Comparison of ENCODE assay signal across 19 mouse cellular contexts in the genomic region with DNA sequence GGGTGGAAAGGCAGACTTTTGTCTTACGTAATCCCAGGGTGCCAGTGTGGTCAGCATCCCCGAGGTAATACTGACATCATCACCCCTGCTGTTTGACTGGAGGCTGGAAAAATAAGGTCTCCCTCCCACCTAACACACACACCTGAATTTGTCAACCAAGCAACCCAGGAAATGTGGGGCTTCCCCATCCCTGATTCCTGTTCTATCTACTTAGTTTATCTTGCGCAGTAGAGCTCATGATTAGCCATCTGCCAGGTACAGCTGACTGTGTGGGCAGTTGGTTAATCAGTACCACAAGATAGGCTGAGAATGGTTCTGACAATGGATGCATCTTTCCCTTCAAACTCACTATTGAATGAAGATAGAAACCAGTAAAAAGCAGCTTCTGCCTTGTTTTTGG. TPM values are rescaled to one million over a fixed set of nuclear protein-coding genes. Genes with fewer than 3 reads are reported as not detected.
DNase-seq lines count a peak whose midpoint lies in the region; ATAC-seq and TF ChIP-seq lines count a peak whose summit lies in the region.
"Had no signal": no experiment of that assay in that cellular context is flagged by ENCODE, and none has a peak within 500 bp of the region (broad histone marks: within the 10 kb centered on the region; RNA-seq: fewer than 3 reads in every experiment).

No protein-coding gene starts in this region.

- 65% methylated on average over 3 of the region's 3 CpGs for WGBS in heart, adult 2 months
- WGBS in heart, embryonic 11.5 days (ENCODE audit: insufficient replicate concordance): 67% methylated on average over 3 of the region's 3 CpGs

- peaks cover 6% of the 10 kb centered on the region for H3K4me1 ChIP-seq in heart, adult 2 months (ENCODE audit: control insufficient read depth, insufficient read depth, low read length)
- H3K4me1 ChIP-seq in heart, embryonic 11.5 days (ENCODE audit: control insufficient read depth, insufficient read depth, low read length): no peaks in the 10 kb centered on the region
- H3K4me1 ChIP-seq: liver, embryonic 12.5 days had no signal

- TF ChIP-seq POLR2A in heart, adult 2 months (IDR thresholded peaks at IDR 0.05; ENCODE audit: insufficient read depth, low read depth, low read length): no peak
- no peak for TF ChIP-seq POLR2A in myocyte (IDR thresholded peaks at IDR 0.05; ENCODE audit: insufficient read length, low read depth)

- no peak for TF ChIP-seq CTCF in heart, adult 2 months (IDR thresholded peaks at IDR 0.05)

- ATAC-seq in heart, embryonic 11.5 days (replicated peaks; ENCODE audit: insufficient number of reproducible peaks, low FRiP score, low TSS enrichment): no peak
- ATAC-seq: forebrain, embryonic 15.5 days; liver, embryonic 12.5 days had no signal

- no peaks in the 10 kb centered on the region for H3K27me3 ChIP-seq in heart, adult 2 months (ENCODE audit: control insufficient read depth, insufficient read depth, low read length)
- no peaks in the 10 kb centered on the region for H3K27me3 ChIP-seq in heart, embryonic 11.5 days (ENCODE audit: control insufficient read depth, insufficient read depth, low read length)
- H3K27me3 ChIP-seq in myocyte (ENCODE audit: control insufficient read depth, insufficient read depth, insufficient read length): no peaks in the 10 kb centered on the region
- H3K27me3 ChIP-seq: forebrain, embryonic 15.5 days; hindbrain, embryonic 12.5 days; liver, embryonic 12.5 days had no signal

- H3K9ac ChIP-seq in heart, adult 2 months (ENCODE audit: low read depth, low read length): no peak overlapping the region
- no peak overlapping the region for H3K9ac ChIP-seq in heart, embryonic 11.5 days (ENCODE audit: low read depth, low read length)
- H3K9ac ChIP-seq: forebrain, embryonic 15.5 days; hindbrain, embryonic 12.5 days; liver, embryonic 12.5 days; lung, embryonic 14.5 days had no signal

- H3K9me3 ChIP-seq in heart, embryonic 11.5 days (replicated peaks; ENCODE audit: control insufficient read depth, low read length): no peaks in the 10 kb centered on the region
- H3K9me3 ChIP-seq: forebrain, embryonic 15.5 days; hindbrain, embryonic 12.5 days; liver, embryonic 12.5 days had no signal

- no peak for DNase-seq in heart, adult 2 months
- peak; percentile 38 for DNase-seq in right cerebral cortex, adult 18-20 months
- DNase-seq in right cerebral cortex, postnatal 14 days: no peak
- peak; percentile 89 for DNase-seq in cerebellum, adult 9-10 months
- no peak for DNase-seq in left cerebral cortex, postnatal 10 days (ENCODE audit: extremely low spot score in 1 of 2, low spot score in 2 of 2)
- DNase-seq in kidney, adult 11 months: no peak
- DNase-seq: adrenal gland, postnatal 36 days; lung, embryonic 14.5 days; lung, postnatal 4 days; thymus, postnatal 14 days had no signal

- H3K79me2 ChIP-seq in heart, adult 2 months (replicated peaks; ENCODE audit: control insufficient read depth, insufficient read depth, low read length): peaks cover 4% of the 10 kb centered on the region
- H3K79me2 ChIP-seq in myocyte (ENCODE audit: control insufficient read depth, insufficient read depth): no peaks in the 10 kb centered on the region

- peaks cover 4% of the 10 kb centered on the region for H3K36me3 ChIP-seq in heart, adult 2 months (ENCODE audit: control insufficient read depth, insufficient read depth, low read length)
- no peaks in the 10 kb centered on the region for H3K36me3 ChIP-seq in heart, embryonic 11.5 days (ENCODE audit: control insufficient read depth, insufficient read depth, low read length)
- H3K36me3 ChIP-seq in myocyte (ENCODE audit: control insufficient read depth, insufficient read depth): no peaks in the 10 kb centered on the region
- H3K36me3 ChIP-seq: forebrain, embryonic 15.5 days; hindbrain, embryonic 12.5 days; liver, embryonic 12.5 days had no signal

- no peak overlapping the region for H3K4me3 ChIP-seq in heart, adult 2 months
- no peak overlapping the region for H3K4me3 ChIP-seq in heart, embryonic 11.5 days (ENCODE audit: low read depth, low read length)
- H3K4me3 ChIP-seq in myocyte: no peak overlapping the region
- H3K4me3 ChIP-seq: erythroblast, embryonic 14.5 days; forebrain, embryonic 15.5 days; hindbrain, embryonic 12.5 days; liver, embryonic 12.5 days had no signal

- H3K27ac ChIP-seq in heart, adult 2 months: peak overlapping the region; percentile 87
- no peak overlapping the region for H3K27ac ChIP-seq in heart, embryonic 11.5 days (ENCODE audit: low read depth, low read length)
- H3K27ac ChIP-seq: forebrain, embryonic 15.5 days; hindbrain, embryonic 12.5 days; kidney, postnatal 0 days; liver, embryonic 12.5 days; stomach, postnatal 0 days had no signal

- TF ChIP-seq EP300 in heart, adult 2 months (IDR thresholded peaks at IDR 0.05; ENCODE audit: insufficient read depth, low read depth, low read length): no peak

- intact Hi-C loops in heart, adult 2 months (cut with DNase I): no loop called here
- intact Hi-C loops in left cerebral cortex, postnatal 10 days (cut with DNase I): no loop called here

- no peak overlapping the region for H3ac ChIP-seq in myocyte (ENCODE audit: control insufficient read depth, insufficient read length)

- H3K4me2 ChIP-seq in heart, embryonic 11.5 days: no peak overlapping the region
- H3K4me2 ChIP-seq in myocyte (ENCODE audit: low read depth): peak overlapping the region; percentile 16
- H3K4me2 ChIP-seq: forebrain, embryonic 15.5 days; hindbrain, embryonic 12.5 days; liver, embryonic 12.5 days; lung, embryonic 14.5 days; midbrain, embryonic 11.5 days had no signal

TF ChIP-seq in myocyte, 11 proteins besides CTCF, POLR2A, EP300 and RAD21:
- TF ChIP-seq USF1 (IDR thresholded peaks at IDR 0.05; ENCODE audit: low read depth) (no peak), POLR2AphosphoS2 (IDR thresholded peaks at IDR 0.05; ENCODE audit: insufficient read length, low read depth) (no peak)

RNA-seq across cellular contexts. Expression of gene Cpe, which starts 28.0 kb away (rescaled TPM):
- total RNA-seq in heart, adult 2 months (2021): 100 to 1,000 TPM; 241 to 256 TPM
- 112 and 149 TPM in 2 replicates for polyA plus RNA-seq in heart, adult 2 months (2012; rRNA removed)
- 116 and 122 TPM in 2 replicates for polyA plus RNA-seq in heart, embryonic 11.5 days (2014; fragmentation: Nextera tagmentation; extraction: Ambion mirVana)
- 44.3 TPM for polyA plus RNA-seq in myocyte (2012; fragmentation: generic; extraction: Trizol)
- total RNA-seq in left cerebral cortex, postnatal 10 days (2021): 1,000 to 10,000 TPM; 1,698 to 1,832 TPM
- polyA plus RNA-seq: erythroblast, embryonic 14.5 days had no signal

Comparison
In these comparisons a context has a peak if more than half of its experiments do, and no peak if none do; other contexts are left out.
1. DNase-seq: peak in right cerebral cortex, adult 18-20 months (single experiment) and cerebellum, adult 9-10 months (single experiment); none in heart, adult 2 months (0 of 2), right cerebral cortex, postnatal 14 days (single experiment), left cerebral cortex, postnatal 10 days (0 of 2) and kidney, adult 11 months (single experiment).